In the genomic region with DNA sequence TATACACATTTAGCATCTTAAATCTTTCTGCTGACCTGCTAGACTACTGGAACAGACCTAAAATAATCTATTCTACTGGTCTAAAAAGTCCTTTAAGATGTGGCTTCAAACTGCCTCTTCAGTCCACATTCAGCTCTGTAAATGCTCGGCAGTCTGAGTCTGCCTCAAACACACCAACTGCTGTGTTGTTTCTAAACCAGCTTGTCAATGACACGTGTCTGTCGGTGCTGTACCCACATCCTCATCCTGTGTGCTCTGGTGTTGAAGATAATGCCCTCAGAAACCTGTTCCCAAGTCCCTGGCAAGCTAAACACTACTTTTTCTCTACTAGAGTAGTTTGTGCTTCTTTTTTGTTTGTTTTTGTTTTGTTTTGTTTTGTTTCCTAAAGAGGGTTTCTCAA, we compare ENCODE assay signal across 17 mouse cellular contexts. TPM values are rescaled to one million over a fixed set of nuclear protein-coding genes. Genes with fewer than 3 reads are reported as not detected.
DNase-seq lines count a peak whose midpoint lies in the region; ATAC-seq lines count a peak whose summit lies in the region.
"Had no signal": no experiment of that assay in that cellular context is flagged by ENCODE, and none has a peak within 500 bp of the region (broad histone marks: within the 10 kb centered on the region; RNA-seq: fewer than 3 reads in every experiment).

No protein-coding gene starts in this region.

- no peak overlapping the region for H3K4me3 ChIP-seq in liver, embryonic 13.5 days (replicated peaks)
- H3K4me3 ChIP-seq in heart, embryonic 11.5 days (ENCODE audit: low read depth, low read length), result no peak overlapping the region
- H3K4me3 ChIP-seq: embryonic facial prominence, embryonic 12.5 days; forebrain, embryonic 13.5 days; heart, embryonic 13.5 days; hindbrain, embryonic 15.5 days; lung, embryonic 15.5 days; midbrain, embryonic 13.5 days; neural tube, embryonic 13.5 days had no signal

- H3K27me3 ChIP-seq in liver, embryonic 13.5 days, result no peaks in the 10 kb centered on the region
- H3K27me3 ChIP-seq in heart, embryonic 11.5 days (ENCODE audit: control insufficient read depth, insufficient read depth, low read length), result no peaks in the 10 kb centered on the region
- H3K27me3 ChIP-seq: embryonic facial prominence, embryonic 12.5 days; forebrain, embryonic 13.5 days; heart, embryonic 13.5 days; hindbrain, embryonic 15.5 days; lung, embryonic 15.5 days; midbrain, embryonic 13.5 days; neural tube, embryonic 13.5 days had no signal

- WGBS in liver, embryonic 13.5 days (ENCODE audit: insufficient replicate concordance), result 13% methylated on average over 3 of the region's 3 CpGs
- 43% methylated on average over 3 of the region's 3 CpGs for WGBS in heart, embryonic 11.5 days (ENCODE audit: insufficient replicate concordance)

- peak; percentile 94 for ATAC-seq in activated CD4-positive, CD25-positive, alpha-beta regulatory T cell, adult 4 months
- peak; percentile 67 for ATAC-seq in liver, embryonic 13.5 days (ENCODE audit: low read depth)
- ATAC-seq in neutrophil, adult 5-6 weeks (ENCODE audit: extremely low read depth, insufficient number of reproducible peaks, low FRiP score, poor library complexity, severe bottlenecking), result peak; percentile 81; the same call in 1 of the 2 replicates
- ATAC-seq in heart, embryonic 11.5 days (replicated peaks; ENCODE audit: insufficient number of reproducible peaks, low FRiP score, low TSS enrichment), result no peak
- ATAC-seq: forebrain, embryonic 13.5 days; midbrain, embryonic 13.5 days had no signal

- peak; percentile 20 to 23 for DNase-seq in B cell, adult 2 months
- DNase-seq in liver, embryonic 13.5 days, result no peak
- no peak for DNase-seq in left cerebral cortex, postnatal 14 days (ENCODE audit: low spot score in 2 of 2)
- DNase-seq in adrenal gland, adult 2 months, result no peak
- no peak for DNase-seq in ovary, adult 18-20 months (ENCODE audit: low spot score)
- DNase-seq: cerebellum, adult 8-10 months had no signal

- H3K9me3 ChIP-seq in liver, embryonic 13.5 days (replicated peaks), result no peaks in the 10 kb centered on the region
- H3K9me3 ChIP-seq in heart, embryonic 11.5 days (replicated peaks; ENCODE audit: control insufficient read depth, low read length), result no peaks in the 10 kb centered on the region
- H3K9me3 ChIP-seq: embryonic facial prominence, embryonic 12.5 days; forebrain, embryonic 13.5 days; heart, embryonic 13.5 days; hindbrain, embryonic 15.5 days; lung, embryonic 15.5 days; midbrain, embryonic 13.5 days; neural tube, embryonic 13.5 days had no signal

- peaks cover 39% of the 10 kb centered on the region for H3K4me1 ChIP-seq in liver, embryonic 13.5 days (replicated peaks)
- no peaks in the 10 kb centered on the region for H3K4me1 ChIP-seq in heart, embryonic 11.5 days (ENCODE audit: control insufficient read depth, insufficient read depth, low read length)
- H3K4me1 ChIP-seq: embryonic facial prominence, embryonic 12.5 days; forebrain, embryonic 13.5 days; hindbrain, embryonic 15.5 days; midbrain, embryonic 13.5 days; neural tube, embryonic 13.5 days had no signal

- peak overlapping the region; percentile 40; the same call in 1 of the 2 replicates for H3K27ac ChIP-seq in liver, embryonic 13.5 days
- no peak overlapping the region for H3K27ac ChIP-seq in heart, embryonic 11.5 days (ENCODE audit: low read depth, low read length)
- H3K27ac ChIP-seq: embryonic facial prominence, embryonic 12.5 days; forebrain, embryonic 13.5 days; heart, embryonic 13.5 days; hindbrain, embryonic 15.5 days; kidney, postnatal 0 days; lung, embryonic 15.5 days; midbrain, embryonic 13.5 days; neural tube, embryonic 13.5 days had no signal

- H3K36me3 ChIP-seq in liver, embryonic 13.5 days, result no peaks in the 10 kb centered on the region
- H3K36me3 ChIP-seq in heart, embryonic 11.5 days (ENCODE audit: control insufficient read depth, insufficient read depth, low read length), result no peaks in the 10 kb centered on the region
- H3K36me3 ChIP-seq: embryonic facial prominence, embryonic 12.5 days; heart, embryonic 13.5 days; hindbrain, embryonic 15.5 days; lung, embryonic 15.5 days; midbrain, embryonic 13.5 days; neural tube, embryonic 13.5 days had no signal

- H3K4me2 ChIP-seq in liver, embryonic 13.5 days, result no peak overlapping the region
- H3K4me2 ChIP-seq in heart, embryonic 11.5 days, result no peak overlapping the region
- H3K4me2 ChIP-seq: embryonic facial prominence, embryonic 12.5 days; forebrain, embryonic 13.5 days; heart, embryonic 13.5 days; hindbrain, embryonic 15.5 days; lung, embryonic 15.5 days; midbrain, embryonic 13.5 days; neural tube, embryonic 13.5 days had no signal

- intact Hi-C loops in left cerebral cortex, postnatal 14 days (cut with DNase I), result no loop called here

- no peak overlapping the region for H3K9ac ChIP-seq in liver, embryonic 13.5 days
- H3K9ac ChIP-seq in heart, embryonic 11.5 days (ENCODE audit: low read depth, low read length), result no peak overlapping the region
- H3K9ac ChIP-seq: embryonic facial prominence, embryonic 12.5 days; forebrain, embryonic 13.5 days; heart, embryonic 13.5 days; hindbrain, embryonic 15.5 days; lung, embryonic 15.5 days; midbrain, embryonic 13.5 days; neural tube, embryonic 13.5 days had no signal

RNA-seq across cellular contexts. Expression of a gene that starts 58.9 kb away (rescaled TPM):
- 100 to 1,000 TPM; 667 to 875 TPM for polyA plus RNA-seq in activated CD4-positive, CD25-positive, alpha-beta regulatory T cell, adult 4 months (2017; shearing (Covaris generic))
- 123 and 153 TPM in 2 replicates for polyA plus RNA-seq in liver, embryonic 13.5 days (2015; fragmentation: Nextera tagmentation; extraction: Ambion mirVana)
- 586 and 615 TPM in 2 replicates for total RNA-seq in neutrophil, adult 5-6 weeks (2017)
- total RNA-seq in left cerebral cortex, postnatal 14 days (2021), result 100 to 1,000 TPM; 110 to 116 TPM
- 100 to 1,000 TPM; 563 to 574 TPM for total RNA-seq in adrenal gland, adult 2 months (2021)
- polyA plus RNA-seq in adrenal gland, adult 2 months (2012; rRNA removed), result 174 and 252 TPM in 2 replicates
- polyA plus RNA-seq in heart, embryonic 11.5 days (2014; fragmentation: Nextera tagmentation; extraction: Ambion mirVana), result 76.6 and 101 TPM in 2 replicates

Comparison
In these comparisons a context has a peak if more than half of its experiments do, and no peak if none do; other contexts are left out.
1. DNase-seq: peak in B cell, adult 2 months (2 of 2); none in liver, embryonic 13.5 days (single experiment), left cerebral cortex, postnatal 14 days (0 of 2), adrenal gland, adult 2 months (single experiment) and ovary, adult 18-20 months (single experiment).